Mouse (Mus musculus) adrenal gland, adult (tissue): ENCODE measurements around the gene Sgpp2.
A peak's percentile ranks its signal among the peaks of the same experiment; 100 is the strongest.

ENCODE experiments used
- DNase-seq, 2 experiments: peaks; one replicate each; pipeline ENCODE4 v3.0.0; 2022 to 2023; ENCODE audit warnings: low spot score in 1 of 2; ENCODE audit not compliant: inconsistent age in 2 of 2

The Sgpp2 gene

GRCm38 (mm10) chr1:78446232-78446631, 136.1 kb downstream of the Sgpp2 start:
- no peak for DNase-seq

- no peak for DNase-seq
These were observed 136.6 kb downstream of the Sgpp2 start for GRCm38 (mm10) chr1:78446742-78447141.

- no peak for DNase-seq
These were observed 137.9 kb downstream of the Sgpp2 start for GRCm38 (mm10) chr1:78448091-78448490.

- no peak for DNase-seq
These were observed 141.1 kb downstream of the Sgpp2 start for GRCm38 (mm10) chr1:78451070-78451854.

GRCm38 (mm10) chr1:78452544-78452943, 142.4 kb downstream of the Sgpp2 start:
- DNase-seq: no peak

DNA sequence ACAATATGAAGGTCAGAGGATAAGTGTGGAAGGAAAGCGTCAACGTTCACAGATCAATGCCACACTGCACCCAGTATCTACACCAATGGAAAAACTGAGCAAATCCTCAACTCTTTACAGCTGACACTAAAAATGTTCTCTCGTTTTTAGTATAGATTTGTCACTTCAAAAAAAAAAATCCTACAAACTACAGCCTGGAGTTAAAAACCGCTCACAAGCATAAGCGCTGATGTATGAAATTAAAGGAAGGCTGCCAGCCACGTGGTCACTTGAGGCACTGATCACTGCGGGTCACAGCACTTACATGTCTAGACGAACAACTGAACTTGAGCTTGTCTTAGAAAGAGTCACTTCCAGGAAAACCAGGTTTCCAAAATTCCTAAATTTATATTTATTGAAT, 143.7 kb downstream of the Sgpp2 start:
- no peak for DNase-seq

GRCm38 (mm10) chr1:78454659-78455058, 144.5 kb downstream of the Sgpp2 start:
- peak in 1 of 2 experiments; percentile 71 for DNase-seq
